Mouse (Mus musculus) thymus, adult 18-20 months (tissue): ENCODE data around the gene Tmed2.
"Not testable (repeated sequence)": the region's sequence is repeated elsewhere in the genome, so short reads cannot be mapped to it uniquely, and the experiment has no call there.

Source experiments
- DNase-seq, 2 experiments: peaks; one replicate each; pipeline ENCODE4 v3.0.0; 2022; ENCODE audit warnings: mixed read lengths in 2 of 2

The Tmed2 gene

DNA sequence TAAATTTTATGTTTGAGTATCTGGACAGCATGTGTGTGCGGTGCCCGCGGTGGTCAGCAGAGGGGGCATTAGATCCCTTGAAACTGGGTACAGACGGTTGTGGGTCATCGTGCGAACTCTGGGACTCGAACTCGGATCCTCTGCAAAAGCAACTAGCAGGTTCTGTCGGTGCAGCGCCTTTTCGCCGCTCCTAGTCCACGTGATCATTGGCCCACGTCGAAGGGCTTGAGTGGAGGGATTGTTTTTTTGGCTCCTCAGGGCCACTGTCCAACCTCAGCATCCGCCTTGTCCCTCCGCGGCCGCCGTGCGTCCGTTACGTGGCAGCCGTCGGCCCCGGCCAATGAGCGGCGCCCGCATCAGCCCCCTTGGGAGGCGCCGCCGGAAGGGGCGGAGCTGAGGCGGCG, at the start of gene Tmed2:
Gene Tmed2 (plus strand): TSS at position 313 of the 404 bp plus-strand sequence.
- peak; percentile 86 to 89 for DNase-seq

GRCm38 (mm10) chr5:124491732-124492131, 48.8 kb upstream of the Tmed2 start:
- no peak for DNase-seq

DNA sequence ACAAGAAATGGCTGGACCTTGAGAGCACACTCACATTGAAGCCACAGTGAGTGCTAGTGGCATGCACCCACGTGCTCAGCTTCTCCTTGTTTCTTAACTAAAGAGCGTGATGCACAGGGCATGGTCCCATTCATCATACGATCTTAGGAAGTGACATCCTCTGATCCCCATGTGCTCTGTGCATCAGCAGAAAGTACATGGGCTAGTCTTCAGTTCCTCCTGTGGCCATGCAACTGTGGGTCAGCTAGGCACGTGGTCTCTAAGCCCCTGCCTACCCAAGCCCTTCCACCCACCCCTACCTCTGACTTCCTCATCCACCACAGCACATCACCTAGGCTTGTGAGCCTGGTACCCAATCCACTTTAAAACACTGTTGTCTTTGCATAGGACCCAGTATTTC, 47.9 kb upstream of the Tmed2 start:
- DNase-seq: no peak

GRCm38 (mm10) chr5:124493455-124493854, 47.0 kb upstream of the Tmed2 start:
- DNase-seq: no peak

DNA sequence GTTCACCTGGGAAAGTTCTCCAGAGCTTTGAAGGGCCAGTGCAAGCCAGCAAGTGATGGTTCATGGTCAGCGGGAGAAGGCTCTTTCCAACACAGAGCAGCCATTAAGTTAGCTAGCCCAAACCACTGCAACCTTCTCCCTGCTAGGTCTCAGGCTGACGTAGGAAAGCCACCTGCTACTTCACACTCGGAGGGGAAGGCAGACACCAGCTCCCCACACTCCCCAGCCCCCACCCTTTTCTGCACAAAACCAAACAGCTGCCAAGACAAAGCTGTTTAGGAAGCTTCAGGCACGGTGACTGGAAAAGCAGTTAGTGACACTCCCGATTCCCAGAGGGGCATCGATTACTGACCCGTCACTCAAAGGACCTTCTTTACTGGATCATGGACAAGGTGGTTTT, 44.9 kb upstream of the Tmed2 start:
- DNase-seq: peak; percentile 47 to 60

GRCm38 (mm10) chr5:124496614-124497514, 43.6 kb upstream of the Tmed2 start:
- DNase-seq: peak in 1 of 2 experiments; percentile 43

DNA sequence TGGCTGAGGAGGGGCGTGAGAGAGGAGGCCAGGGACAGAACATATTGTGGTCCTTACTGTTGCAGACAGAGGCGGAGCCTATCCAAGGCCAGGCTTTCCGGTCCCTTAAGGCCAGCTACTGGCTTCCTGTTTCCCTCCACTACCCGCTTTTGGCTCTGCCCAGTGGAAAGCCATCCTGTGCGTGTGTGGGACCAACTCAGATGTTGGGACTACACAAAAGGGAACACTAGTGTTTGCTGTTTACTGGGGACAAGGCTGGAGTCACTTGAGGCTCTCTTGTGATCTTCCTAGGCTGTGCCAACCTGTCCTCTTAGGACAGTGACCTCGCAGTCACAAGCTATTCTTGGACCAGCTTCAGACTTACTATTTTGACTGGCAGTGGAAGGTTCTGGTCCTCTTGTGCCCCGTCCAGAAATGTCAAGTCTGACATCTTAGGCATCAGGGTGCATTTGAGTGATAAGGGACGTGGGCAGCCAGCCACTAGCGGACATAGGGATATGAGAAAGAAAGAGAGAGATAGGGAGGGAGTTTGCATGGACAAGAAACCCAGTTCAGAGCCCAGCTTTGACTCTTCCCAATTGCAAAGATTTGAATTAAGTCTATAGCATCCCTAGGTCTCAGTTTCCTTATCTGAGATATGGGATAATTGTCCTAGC, 42.1 kb upstream of the Tmed2 start:
- DNase-seq: no peak

DNA sequence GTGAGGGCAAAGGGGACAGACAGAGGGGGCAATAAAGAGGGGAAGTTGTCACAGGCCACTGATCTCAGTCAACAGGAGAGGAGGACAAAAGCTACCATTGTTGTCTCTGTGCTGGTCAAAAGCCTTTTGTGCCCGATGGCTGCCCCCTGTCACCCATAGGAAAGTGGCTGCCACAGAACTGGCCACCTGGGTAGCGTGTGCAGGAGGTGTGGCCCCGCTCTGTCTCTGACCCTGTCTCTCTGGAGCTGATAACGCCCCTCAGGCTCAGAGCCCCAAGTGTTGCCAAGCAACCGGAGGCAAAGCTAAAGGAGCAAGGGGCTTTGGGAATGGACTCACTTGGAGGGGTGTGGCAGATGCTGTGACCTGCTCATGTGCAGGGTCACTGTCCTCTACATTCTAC, 41.5 kb upstream of the Tmed2 start:
- DNase-seq: no peak

- DNase-seq: not testable (repeated sequence)
Measured at GRCm38 (mm10) chr5:124500037-124500436, 40.5 kb upstream of the Tmed2 start.

GRCm38 (mm10) chr5:124500573-124500972, 39.9 kb upstream of the Tmed2 start:
- DNase-seq: no peak

DNA sequence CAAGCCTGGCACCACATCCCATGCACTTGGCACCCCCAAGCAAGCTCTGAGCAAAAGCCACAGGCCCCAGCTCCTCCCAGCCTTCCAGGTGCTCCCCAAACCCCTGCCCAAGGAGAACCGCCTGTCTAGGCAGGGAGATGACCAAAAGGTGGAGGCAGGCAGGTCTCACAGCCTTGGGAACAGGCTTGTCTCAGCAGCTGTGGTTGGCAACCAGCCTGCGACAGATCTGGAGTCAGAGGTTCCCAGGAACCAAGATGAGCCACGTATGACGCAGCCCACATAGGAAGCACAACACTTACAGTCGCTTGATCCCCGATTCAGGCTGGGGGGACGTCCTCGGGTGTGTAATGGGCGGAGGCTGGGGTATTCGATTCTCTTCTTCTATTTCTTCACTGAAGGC, 39.0 kb upstream of the Tmed2 start:
- DNase-seq: no peak

GRCm38 (mm10) chr5:124503742-124504141, 36.8 kb upstream of the Tmed2 start:
- no peak for DNase-seq

DNA sequence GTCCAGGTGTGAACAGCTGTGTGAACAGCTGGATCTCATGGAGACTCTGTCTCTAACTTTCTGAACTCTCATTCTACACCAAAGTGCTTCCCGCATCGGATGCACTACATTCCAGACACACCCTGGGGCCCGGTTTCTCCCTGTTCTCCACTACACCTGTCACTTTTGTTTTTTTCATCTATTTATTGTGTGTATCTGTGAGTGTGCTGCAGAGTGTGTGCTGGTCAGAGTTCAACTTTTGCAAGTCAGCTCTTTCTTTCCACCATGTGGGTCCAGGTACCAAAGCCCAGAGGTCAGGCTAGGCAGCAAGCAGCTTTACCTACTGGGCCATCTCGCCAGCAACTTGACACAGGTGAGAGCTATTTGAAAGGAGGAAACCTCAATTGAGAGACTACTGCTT, 35.3 kb upstream of the Tmed2 start:
- no peak for DNase-seq

DNA sequence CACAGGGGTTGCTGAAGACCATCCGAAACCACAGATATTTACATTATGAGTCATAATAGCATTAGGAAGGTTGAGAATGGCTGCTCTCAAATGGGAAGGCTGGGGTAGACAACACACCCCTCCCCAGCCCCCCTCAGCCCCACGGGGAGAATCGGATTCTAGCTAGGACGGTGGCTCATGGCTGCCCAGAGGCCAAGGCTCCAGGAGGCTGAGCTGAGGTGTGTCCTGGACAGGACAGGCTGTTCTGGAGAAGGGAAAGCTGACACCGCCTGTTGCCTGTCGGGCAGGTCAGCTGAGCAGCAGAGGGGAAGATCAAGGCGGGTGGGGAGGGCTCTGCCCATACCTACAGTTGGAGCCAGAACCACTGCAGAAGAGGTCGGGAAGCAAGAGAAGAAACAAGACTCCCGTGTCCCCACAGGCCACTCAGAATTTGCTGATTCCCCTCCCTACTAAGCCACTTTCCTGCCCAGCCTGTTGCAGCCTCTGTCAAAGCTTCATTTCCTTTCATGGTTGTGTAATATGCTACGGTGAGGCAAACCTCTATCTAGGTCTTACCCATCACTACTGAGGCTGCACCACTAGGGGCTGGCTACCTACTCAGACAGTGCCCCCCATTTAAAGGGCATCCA, 33.6 kb upstream of the Tmed2 start:
- DNase-seq: no peak

DNA sequence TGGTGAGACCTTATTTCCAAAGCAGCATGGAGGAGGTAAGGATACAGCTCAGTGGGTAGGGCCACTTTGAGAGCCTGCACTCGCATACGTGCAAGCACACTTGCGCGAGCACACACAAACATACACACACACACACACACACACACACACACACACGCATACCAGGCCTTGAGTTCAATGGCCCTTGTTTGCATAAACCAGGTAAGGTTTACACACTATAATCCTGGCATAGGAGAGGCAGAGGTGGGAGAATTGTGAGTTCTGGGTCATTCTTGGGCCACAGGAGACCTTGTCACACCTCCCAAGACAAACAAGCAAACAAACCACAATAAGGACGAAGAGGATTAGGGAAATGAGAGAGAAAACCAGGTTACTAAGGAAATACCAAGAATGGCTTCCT, 31.3 kb upstream of the Tmed2 start:
- no peak for DNase-seq

GRCm38 (mm10) chr5:124509742-124510237, 30.7 kb upstream of the Tmed2 start:
- DNase-seq: no peak

DNA sequence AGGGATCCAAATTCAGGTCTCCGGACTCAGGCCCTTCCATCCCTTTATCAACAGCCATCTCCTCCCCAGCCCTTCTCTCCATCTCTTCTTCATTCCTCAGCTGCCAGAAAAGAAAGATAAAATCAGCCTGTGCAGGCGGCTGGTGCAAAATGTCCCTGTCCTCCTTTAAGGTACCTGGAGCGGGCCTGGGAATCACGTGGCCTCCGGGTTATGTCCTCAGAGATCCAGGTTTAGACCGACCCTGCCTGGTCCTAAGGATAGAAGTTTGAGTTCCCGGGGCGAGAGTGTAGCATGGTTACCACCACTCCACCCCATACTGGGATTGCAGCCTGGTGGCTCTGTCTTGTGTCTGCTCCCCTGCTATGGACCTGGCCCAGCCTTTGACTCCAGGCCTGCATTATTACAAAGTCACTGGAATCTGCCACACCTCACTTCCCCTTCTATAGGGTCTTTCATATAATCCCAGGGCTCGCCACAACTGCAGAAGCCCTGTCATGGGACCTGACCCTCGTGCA, 29.9 kb upstream of the Tmed2 start:
- DNase-seq: no peak

- no peak for DNase-seq
Measured at GRCm38 (mm10) chr5:124515789-124516188, 24.7 kb upstream of the Tmed2 start.

- no peak for DNase-seq
Measured at GRCm38 (mm10) chr5:124518648-124519047, 21.8 kb upstream of the Tmed2 start.

DNA sequence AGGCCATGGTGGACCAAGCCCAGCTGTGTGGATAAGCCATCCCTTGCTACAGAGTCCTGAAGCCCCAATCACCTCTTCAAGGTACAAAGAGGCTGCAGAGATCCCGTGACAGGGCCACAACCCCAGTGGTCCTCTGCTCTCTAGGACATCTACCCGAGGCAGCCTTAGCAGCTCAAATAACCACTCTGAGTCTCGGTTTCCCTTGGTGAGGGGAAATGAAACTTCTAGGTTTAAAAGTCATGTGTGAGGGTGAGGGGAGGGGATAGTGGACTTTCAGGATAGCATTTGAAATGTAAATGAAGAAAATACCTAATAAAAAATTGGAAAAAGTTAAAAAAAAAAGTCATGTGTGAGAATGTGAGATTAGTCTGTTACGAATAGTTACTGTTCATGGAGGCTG, 18.9 kb upstream of the Tmed2 start:
- DNase-seq: no peak

GRCm38 (mm10) chr5:124523032-124523431, 17.5 kb upstream of the Tmed2 start:
- DNase-seq: no peak

DNA sequence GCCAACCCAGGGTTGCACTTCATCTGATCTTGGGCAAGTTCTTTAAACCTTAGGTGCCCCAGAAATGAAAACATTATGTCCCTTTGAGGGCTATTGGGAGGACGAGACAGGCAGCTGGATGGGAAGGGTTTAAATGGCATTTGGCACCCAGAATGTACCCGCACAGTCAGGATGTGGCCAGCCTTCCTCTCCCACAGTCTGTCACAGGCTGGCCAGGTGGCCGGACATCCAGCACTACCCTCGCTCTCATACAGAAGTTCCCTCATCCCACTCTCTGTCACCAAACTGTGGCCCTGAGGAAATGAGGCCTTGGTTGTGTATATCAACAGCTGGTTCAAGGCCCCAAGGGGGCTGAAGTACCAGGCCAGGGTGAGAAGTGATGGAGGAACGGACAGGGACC, 15.6 kb upstream of the Tmed2 start:
- DNase-seq: no peak

- DNase-seq: no peak
Measured at GRCm38 (mm10) chr5:124528351-124528750, 12.1 kb upstream of the Tmed2 start.
